Mouse (Mus musculus): ENCODE results near the gene Jazf1. TPM values are rescaled to one million over a fixed set of nuclear protein-coding genes. Genes with fewer than 3 reads are reported as not detected.

Jazf1 gene
- total and polyA plus RNA-seq, 2 experiments, result 0.48 to 0.74 TPM

DNA sequence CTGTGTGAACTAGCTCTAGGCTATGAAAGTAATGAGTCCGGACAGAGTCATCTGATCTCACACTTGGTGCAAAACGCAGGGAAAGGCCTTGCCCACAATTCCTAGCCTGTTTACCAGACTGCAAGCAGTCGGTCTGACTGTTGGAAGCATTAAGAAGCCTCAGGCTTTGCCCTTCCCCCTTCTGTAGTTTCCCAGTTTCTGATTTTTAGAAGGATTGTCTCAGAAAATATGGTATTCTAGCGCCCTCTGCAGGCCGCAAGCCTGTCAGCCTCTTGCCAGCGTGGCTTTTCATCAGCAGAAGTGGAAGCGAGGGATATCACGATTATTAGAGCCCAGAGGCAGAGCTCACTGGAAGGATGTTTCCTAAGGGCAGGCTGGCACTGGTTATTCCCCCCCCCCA lies 229.7 kb downstream of the Jazf1 start:
- Histone ChIP-seq H3K4me3 (ENCODE audit: insufficient read depth, low read depth, low read length) (no peak overlapping the region), H3K27ac (replicated peaks; ENCODE audit: insufficient read depth, low read depth, low read length) (no peak overlapping the region), H3K9ac (ENCODE audit: low read depth, low read length) (no peak overlapping the region), H3K36me3 (ENCODE audit: control insufficient read depth, insufficient read depth, low read length) (no peaks in the 10 kb centered on the region), H3K4me1 (ENCODE audit: control insufficient read depth, insufficient read depth, low read length) (peaks cover 2% of the 10 kb centered on the region; the same call in 1 of the 2 replicates), H3K79me2 (ENCODE audit: control insufficient read depth, insufficient read depth, low read length) (no peaks in the 10 kb centered on the region), H3K27me3 (ENCODE audit: control insufficient read depth, insufficient read depth, low read length) (no peaks in the 10 kb centered on the region)
- TF ChIP-seq POLR2A (IDR thresholded peaks at IDR 0.05; ENCODE audit: extremely low read depth, insufficient read depth, low read length) (no peak), CTCF (IDR thresholded peaks at IDR 0.05; ENCODE audit: low read depth, low read length) (peak; percentile 91)
- peak; percentile 60 for DNase-seq (ENCODE audit: extremely low read depth, low read depth, low spot score)
- WGBS, result 16% methylated on average over 8 of the region's 8 CpGs

DNA sequence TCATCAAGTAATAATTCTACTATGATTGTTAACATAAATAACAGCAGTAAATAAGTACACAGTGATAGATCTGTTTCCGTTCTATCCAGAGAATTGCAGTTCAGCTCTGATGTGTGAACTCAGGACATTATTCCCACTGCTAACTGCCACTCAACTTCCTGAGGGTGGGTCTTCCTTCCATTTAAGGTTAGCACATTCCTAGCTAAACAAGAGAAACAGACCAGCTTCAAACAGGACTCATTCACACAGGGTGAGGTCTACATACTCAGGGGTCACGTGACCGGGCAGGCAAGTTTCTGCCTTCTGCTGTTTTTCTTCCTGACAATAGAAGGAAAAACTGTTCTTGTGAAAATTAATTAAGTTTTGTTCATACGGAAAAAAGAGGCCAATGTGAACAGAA lies 230.6 kb downstream of the Jazf1 start:
- no peak for DNase-seq (ENCODE audit: extremely low read depth, low read depth, low spot score)
- Histone ChIP-seq H3K4me1 (ENCODE audit: control insufficient read depth, insufficient read depth, low read length) (peaks cover 2% of the 10 kb centered on the region; the same call in 1 of the 2 replicates), H3K9ac (ENCODE audit: low read depth, low read length) (no peak overlapping the region), H3K79me2 (ENCODE audit: control insufficient read depth, insufficient read depth, low read length) (no peaks in the 10 kb centered on the region), H3K36me3 (ENCODE audit: control insufficient read depth, insufficient read depth, low read length) (no peaks in the 10 kb centered on the region), H3K27me3 (ENCODE audit: control insufficient read depth, insufficient read depth, low read length) (no peaks in the 10 kb centered on the region), H3K4me3 (ENCODE audit: insufficient read depth, low read depth, low read length) (no peak overlapping the region), H3K27ac (replicated peaks; ENCODE audit: insufficient read depth, low read depth, low read length) (no peak overlapping the region)
- TF ChIP-seq POLR2A (IDR thresholded peaks at IDR 0.05; ENCODE audit: extremely low read depth, insufficient read depth, low read length) (no peak), CTCF (IDR thresholded peaks at IDR 0.05; ENCODE audit: low read depth, low read length) (no peak)
- WGBS, result 88% methylated on average over 4 of the region's 4 CpGs

DNA sequence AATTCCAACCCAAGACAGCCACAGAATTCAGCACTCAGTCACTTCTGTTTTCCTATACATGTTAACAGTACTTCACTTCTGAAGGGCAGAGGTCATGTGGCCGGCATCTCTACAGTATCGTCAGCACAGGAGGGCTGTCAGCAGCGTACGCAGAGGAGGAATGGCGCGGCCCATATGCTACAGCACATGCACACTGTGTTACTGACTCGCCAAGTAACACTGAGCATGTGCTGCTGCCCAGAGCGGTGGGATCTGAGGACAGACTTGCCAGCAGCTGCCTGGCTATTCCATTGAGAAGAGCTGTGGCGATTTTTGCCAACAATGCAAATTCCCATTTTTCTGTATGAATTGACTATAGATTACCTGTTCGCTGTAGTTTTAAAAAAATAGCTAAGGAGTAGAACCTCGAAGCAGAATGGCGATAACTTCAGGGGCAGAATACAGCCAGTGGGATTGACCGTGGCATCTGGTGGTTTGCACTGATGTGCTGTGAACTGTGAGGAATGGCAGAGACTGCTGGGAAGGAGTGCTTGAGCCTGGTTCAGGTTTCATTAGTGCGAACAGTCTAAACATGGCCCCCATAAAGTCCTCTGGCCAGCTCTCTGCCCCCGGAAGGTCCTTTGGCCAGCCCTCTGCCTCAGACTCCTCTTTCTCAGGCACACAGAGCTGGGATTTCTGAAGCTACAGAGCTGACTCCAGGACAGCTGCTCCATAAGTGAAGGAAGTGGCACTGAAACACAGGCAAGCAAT lies 232.1 kb downstream of the Jazf1 start:
- H3K27ac ChIP-seq (replicated peaks; ENCODE audit: insufficient read depth, low read depth, low read length), result no peak overlapping the region
- WGBS, result 89% methylated on average over 15 of the region's 15 CpGs

DNA sequence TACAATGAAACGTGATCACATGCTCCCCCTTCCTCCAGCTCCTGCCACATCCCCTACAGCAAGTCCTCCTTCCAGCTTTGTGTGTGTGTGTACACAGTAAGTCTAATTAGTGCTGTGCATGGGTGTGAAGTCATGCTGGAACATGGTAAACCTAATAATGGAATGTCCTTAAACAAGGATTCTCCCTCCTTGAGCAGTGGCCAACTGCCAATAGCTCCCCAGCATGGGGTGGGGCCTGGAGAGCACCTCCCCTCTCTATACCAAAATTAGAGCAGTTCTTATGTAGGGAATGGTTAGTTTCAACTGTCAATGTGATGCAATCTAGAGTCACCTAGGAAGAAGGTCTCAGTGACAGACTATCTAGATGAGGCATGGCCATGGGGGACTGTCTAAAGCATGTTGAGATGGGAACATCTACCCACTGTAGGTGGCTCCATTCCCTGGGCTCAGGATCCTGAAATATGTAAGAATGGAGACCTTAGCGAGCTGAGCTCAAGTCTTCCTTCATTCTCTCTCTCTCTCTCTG lies 240.6 kb downstream of the Jazf1 start:
- Histone ChIP-seq H3K4me3 (ENCODE audit: insufficient read depth, low read depth, low read length) (no peak overlapping the region), H3K27me3 (ENCODE audit: control insufficient read depth, insufficient read depth, low read length) (no peaks in the 10 kb centered on the region), H3K79me2 (ENCODE audit: control insufficient read depth, insufficient read depth, low read length) (no peaks in the 10 kb centered on the region), H3K36me3 (ENCODE audit: control insufficient read depth, insufficient read depth, low read length) (no peaks in the 10 kb centered on the region), H3K4me1 (ENCODE audit: control insufficient read depth, insufficient read depth, low read length) (no peaks in the 10 kb centered on the region), H3K27ac (replicated peaks; ENCODE audit: insufficient read depth, low read depth, low read length) (no peak overlapping the region), H3K9ac (ENCODE audit: low read depth, low read length) (no peak overlapping the region)
- WGBS, result 90% methylated on average over 2 of the region's 2 CpGs
- TF ChIP-seq POLR2A (IDR thresholded peaks at IDR 0.05; ENCODE audit: extremely low read depth, insufficient read depth, low read length), result no peak
- TF ChIP-seq CTCF (IDR thresholded peaks at IDR 0.05; ENCODE audit: low read depth, low read length), result no peak
- no peak for DNase-seq (ENCODE audit: extremely low read depth, low read depth, low spot score)

More for the DNA sequence above, 232.1 kb downstream of the Jazf1 start:
- Histone ChIP-seq H3K27me3 (ENCODE audit: control insufficient read depth, insufficient read depth, low read length) (no peaks in the 10 kb centered on the region), H3K9ac (ENCODE audit: low read depth, low read length) (no peak overlapping the region), H3K4me1 (ENCODE audit: control insufficient read depth, insufficient read depth, low read length) (peaks cover 2% of the 10 kb centered on the region; the same call in 1 of the 2 replicates), H3K4me3 (ENCODE audit: insufficient read depth, low read depth, low read length) (no peak overlapping the region), H3K79me2 (ENCODE audit: control insufficient read depth, insufficient read depth, low read length) (no peaks in the 10 kb centered on the region), H3K36me3 (ENCODE audit: control insufficient read depth, insufficient read depth, low read length) (no peaks in the 10 kb centered on the region)
- DNase-seq (ENCODE audit: extremely low read depth, low read depth, low spot score), result no peak
- no peak for TF ChIP-seq CTCF (IDR thresholded peaks at IDR 0.05; ENCODE audit: low read depth, low read length)
- TF ChIP-seq POLR2A (IDR thresholded peaks at IDR 0.05; ENCODE audit: extremely low read depth, insufficient read depth, low read length), result no peak

DNA sequence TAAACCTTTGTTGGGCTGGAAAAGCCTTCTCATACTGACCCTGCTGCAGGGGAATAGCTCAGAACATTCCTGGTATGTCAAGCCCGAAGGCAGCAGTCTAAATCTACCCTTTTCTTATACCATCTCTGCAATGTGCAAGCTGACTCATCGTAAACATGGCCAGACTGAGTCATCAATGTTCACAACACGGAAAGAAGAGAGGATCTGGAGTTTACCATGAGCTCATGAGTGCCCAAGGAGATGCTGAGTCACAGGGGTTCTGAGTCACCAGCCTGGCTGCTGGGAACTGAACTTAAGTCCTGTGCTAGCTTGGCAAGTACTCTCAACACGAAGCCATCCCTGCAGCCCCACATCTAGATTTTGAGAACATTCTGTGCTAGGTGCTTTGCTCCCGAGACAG lies 242.9 kb downstream of the Jazf1 start:
- 78% methylated on average over 5 of the region's 5 CpGs for WGBS
- Histone ChIP-seq H3K4me1 (ENCODE audit: control insufficient read depth, insufficient read depth, low read length) (no peaks in the 10 kb centered on the region), H3K4me3 (ENCODE audit: insufficient read depth, low read depth, low read length) (no peak overlapping the region), H3K79me2 (ENCODE audit: control insufficient read depth, insufficient read depth, low read length) (no peaks in the 10 kb centered on the region), H3K36me3 (ENCODE audit: control insufficient read depth, insufficient read depth, low read length) (no peaks in the 10 kb centered on the region), H3K27ac (replicated peaks; ENCODE audit: insufficient read depth, low read depth, low read length) (no peak overlapping the region), H3K27me3 (ENCODE audit: control insufficient read depth, insufficient read depth, low read length) (no peaks in the 10 kb centered on the region), H3K9ac (ENCODE audit: low read depth, low read length) (no peak overlapping the region)
- DNase-seq (ENCODE audit: extremely low read depth, low read depth, low spot score), result peak; percentile 4
- no peak for TF ChIP-seq POLR2A (IDR thresholded peaks at IDR 0.05; ENCODE audit: extremely low read depth, insufficient read depth, low read length)
- TF ChIP-seq CTCF (IDR thresholded peaks at IDR 0.05; ENCODE audit: low read depth, low read length), result no peak

DNA sequence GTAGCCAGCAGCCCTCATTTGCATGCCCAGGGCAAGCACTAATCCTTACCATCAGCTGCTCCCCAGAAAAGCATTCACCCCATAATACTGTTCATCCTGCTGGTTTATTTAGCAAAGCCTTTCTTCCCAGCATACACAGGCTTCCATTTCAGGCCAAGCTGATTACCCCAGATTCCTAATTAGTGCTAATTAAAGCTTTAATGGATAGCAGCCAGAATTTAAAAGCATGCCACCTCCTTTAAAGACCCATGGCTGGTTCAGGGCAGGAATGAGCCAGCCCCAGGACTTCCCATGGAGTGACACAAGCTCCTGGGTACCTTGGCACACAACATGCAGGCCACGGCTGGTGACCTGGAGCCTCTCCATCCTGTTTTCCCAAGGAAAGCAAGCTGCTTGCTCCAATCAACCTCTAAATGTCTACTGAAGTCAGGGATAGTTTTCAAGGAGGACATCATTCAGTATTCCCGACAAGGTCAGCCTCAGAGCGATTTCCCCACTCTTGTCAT lies 243.4 kb downstream of the Jazf1 start:
- no peak overlapping the region for H3K9ac ChIP-seq (ENCODE audit: low read depth, low read length)
- 90% methylated on average over 3 of the region's 3 CpGs for WGBS
- no peaks in the 10 kb centered on the region for H3K4me1 ChIP-seq (ENCODE audit: control insufficient read depth, insufficient read depth, low read length)
- no peaks in the 10 kb centered on the region for H3K36me3 ChIP-seq (ENCODE audit: control insufficient read depth, insufficient read depth, low read length)
- no peak overlapping the region for H3K4me3 ChIP-seq (ENCODE audit: insufficient read depth, low read depth, low read length)
- no peaks in the 10 kb centered on the region for H3K79me2 ChIP-seq (ENCODE audit: control insufficient read depth, insufficient read depth, low read length)
- DNase-seq (ENCODE audit: extremely low read depth, low read depth, low spot score), result no peak
- TF ChIP-seq CTCF (IDR thresholded peaks at IDR 0.05; ENCODE audit: low read depth, low read length) (no peak), POLR2A (IDR thresholded peaks at IDR 0.05; ENCODE audit: extremely low read depth, insufficient read depth, low read length) (no peak)
- no peak overlapping the region for H3K27ac ChIP-seq (replicated peaks; ENCODE audit: insufficient read depth, low read depth, low read length)
- no peaks in the 10 kb centered on the region for H3K27me3 ChIP-seq (ENCODE audit: control insufficient read depth, insufficient read depth, low read length)
